Mouse (Mus musculus) forebrain, embryonic 12.5 days (tissue): ENCODE measurements around the gene Psme2. TPM values are rescaled to one million over a fixed set of nuclear protein-coding genes. Genes with fewer than 3 reads are reported as not detected.

Experiments used
- polyA plus RNA-seq: library from polyadenylated mRNA; unstranded; fragments of >200 nt; fragmentation: Nextera tagmentation; extraction: Ambion mirVana; gene quantifications from 2 replicates; pipeline ENCODE4 v1.2.1, GENCODE M21; 2016

Gene Psme2
- polyA plus RNA-seq, 1 experiment from 2014 or later: 199 TPM

Other genes starting within 250 kb of the Psme2 start
- 52.5 and 59.9 TPM in 2 replicates for gene Dhrs4, start 112.4 kb downstream of the Psme2 start, polyA plus RNA-seq
- 17.8 and 18.6 TPM in 2 replicates for gene Carmil3, start 100.5 kb downstream of the Psme2 start, polyA plus RNA-seq
- gene Cpne6, start 80.7 kb downstream of the Psme2 start, polyA plus RNA-seq: 0.55 and 0.90 TPM in 2 replicates
- gene Nrl, start 66.1 kb downstream of the Psme2 start, polyA plus RNA-seq: not detected in 2 replicates
- 19.0 and 19.8 TPM in 2 replicates for gene Pck2, start 50.8 kb downstream of the Psme2 start, polyA plus RNA-seq
- gene Dcaf11, start 31.1 kb downstream of the Psme2 start, polyA plus RNA-seq: 103 and 105 TPM in 2 replicates
- 0.64 TPM in 1 of 2 replicates, not detected in the other for gene A730061H03Rik, start 30.7 kb downstream of the Psme2 start, polyA plus RNA-seq
- 0.20 TPM in 1 of 2 replicates, not detected in the other for gene Fitm1, start 15.5 kb downstream of the Psme2 start, polyA plus RNA-seq
- gene Psme1, start 13.0 kb downstream of the Psme2 start, polyA plus RNA-seq: 117 and 119 TPM in 2 replicates
- gene Emc9, start 5.8 kb downstream of the Psme2 start, polyA plus RNA-seq: 3.7 and 6.0 TPM in 2 replicates
- gene Rnf31, start 595 bp upstream of the Psme2 start, polyA plus RNA-seq: 18.2 and 20.8 TPM in 2 replicates
- 9.8 and 10.3 TPM in 2 replicates for gene Irf9, start 12.5 kb upstream of the Psme2 start, polyA plus RNA-seq
- 7.2 and 8.5 TPM in 2 replicates for gene Rec8, start 26.9 kb upstream of the Psme2 start, polyA plus RNA-seq
- gene Ipo4, start 44.8 kb upstream of the Psme2 start, polyA plus RNA-seq: 68.5 and 68.6 TPM in 2 replicates
- 4.0 and 5.6 TPM in 2 replicates for gene Gm49378, start 46.8 kb upstream of the Psme2 start, polyA plus RNA-seq
- gene Tm9sf1, start 52.7 kb upstream of the Psme2 start, polyA plus RNA-seq: 68.7 and 73.4 TPM in 2 replicates
- gene Tssk4, start 59.1 kb upstream of the Psme2 start, polyA plus RNA-seq: 0.65 and 0.68 TPM in 2 replicates
- gene Mdp1, start 69.4 kb upstream of the Psme2 start, polyA plus RNA-seq: 60.5 and 64.5 TPM in 2 replicates
- gene Gmpr2, start 80.8 kb upstream of the Psme2 start, polyA plus RNA-seq: 59.3 and 63.5 TPM in 2 replicates
- gene Nedd8, start 81.0 kb upstream of the Psme2 start, polyA plus RNA-seq: 577 and 583 TPM in 2 replicates
- gene Tinf2, start 90.7 kb upstream of the Psme2 start, polyA plus RNA-seq: 61.6 and 68.2 TPM in 2 replicates
- gene Tgm1, start 122.8 kb upstream of the Psme2 start, polyA plus RNA-seq: 0.55 and 0.58 TPM in 2 replicates
- 32.1 and 34.0 TPM in 2 replicates for gene Rabggta, start 131.2 kb upstream of the Psme2 start, polyA plus RNA-seq
- gene Dhrs1, start 154.6 kb upstream of the Psme2 start, polyA plus RNA-seq: 68.8 and 74.1 TPM in 2 replicates
- 47.9 and 52.0 TPM in 2 replicates for gene Nop9, start 154.6 kb upstream of the Psme2 start, polyA plus RNA-seq
- 0.40 TPM in 1 of 2 replicates, not detected in the other for gene Cideb, start 167.3 kb upstream of the Psme2 start, polyA plus RNA-seq
- gene Ltb4r2, start 170.3 kb upstream of the Psme2 start, polyA plus RNA-seq: 0.20 and 0.41 TPM in 2 replicates
- 0.13 and 0.19 TPM in 2 replicates for gene Ltb4r1, start 174.8 kb upstream of the Psme2 start, polyA plus RNA-seq
- 5.5 and 6.0 TPM in 2 replicates for gene Adcy4, start 193.0 kb upstream of the Psme2 start, polyA plus RNA-seq
- 5.1 and 5.9 TPM in 2 replicates for gene Ripk3, start 197.8 kb upstream of the Psme2 start, polyA plus RNA-seq
- gene Nfatc4, start 232.0 kb upstream of the Psme2 start, polyA plus RNA-seq: 25.4 and 35.6 TPM in 2 replicates